Mouse (Mus musculus) spleen, adult 2 months (tissue): ENCODE measurements at regions not wholly inside any gene's neighbourhood (a gene's known extent, or its start where the extent isn't known, plus 50 kb on each side); places are given as distances from the start of the nearest gene placed in this dataset.

Experiments used
- DNase-seq, 2 experiments: peaks; one replicate each; pipeline versions ENCODE4 v3.0.0 to v3.0.0-alpha.2; 2012 to 2021; ENCODE audit warnings: low spot score in 2 of 2, low read depth in 1 of 2
- H3K27ac ChIP-seq: fragments of 200-500 bp; 2 replicates; pipeline ENCODE4 v1.5.1; 2012; ENCODE audit warnings: low read length, inconsistent platforms; ENCODE audit not compliant: insufficient read depth
- H3K27me3 ChIP-seq: fragments of 200-500 bp; 2 replicates; pipeline ENCODE4 v1.6.1; 2012; ENCODE audit warnings: mild to moderate bottlenecking, moderate library complexity, low read length, inconsistent platforms; ENCODE audit not compliant: control insufficient read depth, insufficient read depth
- H3K36me3 ChIP-seq: fragments of 200-500 bp; 2 replicates; pipeline ENCODE4 v1.6.1; 2012; ENCODE audit warnings: mild to moderate bottlenecking, low read length, inconsistent platforms; ENCODE audit not compliant: control insufficient read depth, insufficient read depth
- H3K4me1 ChIP-seq: fragments of 200-500 bp; 2 replicates; pipeline ENCODE4 v1.6.1; 2011; ENCODE audit warnings: inconsistent platforms; ENCODE audit not compliant: control insufficient read depth, insufficient read depth, insufficient read length
- H3K4me3 ChIP-seq: fragments of 200-500 bp; 2 replicates; pipeline ENCODE4 v1.5.1; 2011; ENCODE audit warnings: mild to moderate bottlenecking, inconsistent platforms; ENCODE audit not compliant: insufficient read depth, insufficient read length; ENCODE audit errors: extremely low read depth
- CTCF ChIP-seq: fragments of 200-500 bp; IDR thresholded peaks from 2 replicates; pipeline ENCODE4 v1.5.1; 2011; ENCODE audit warnings: mild to moderate bottlenecking, inconsistent platforms; ENCODE audit not compliant: insufficient read depth, insufficient read length, insufficient replicate concordance; ENCODE audit errors: extremely low read depth
- POLR2A ChIP-seq: fragments of 200-500 bp; IDR thresholded peaks from 2 replicates; pipeline ENCODE4 v1.6.1; 2011; ENCODE audit warnings: low read depth, low read length, inconsistent platforms
- WGBS: fragments of 180-500 bp; shearing (Covaris S2); methylation state at CpG from one replicate; pipeline ENCODE4 v1.1.7; 2018; 5-methylcytosine and 5-hydroxymethylcytosine counted together

DNA sequence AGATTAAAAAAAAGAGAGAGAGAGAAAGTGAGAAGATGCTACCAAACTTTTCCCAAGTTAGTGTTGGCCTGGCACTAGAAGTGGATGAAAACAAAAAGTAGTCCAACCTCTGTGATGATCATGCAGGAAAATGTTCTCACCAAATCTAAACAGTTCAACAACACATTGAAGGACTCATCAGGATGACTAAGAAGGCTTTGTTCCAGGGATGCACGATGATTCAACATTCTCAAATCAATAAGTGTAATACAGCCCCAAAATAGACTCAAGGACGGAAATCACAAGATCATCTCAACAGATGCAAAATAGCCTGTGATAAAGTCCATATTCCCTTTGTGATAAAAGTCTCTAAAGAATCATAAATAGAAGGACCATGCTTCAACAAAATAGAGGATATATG is 106.3 kb downstream of the Cysltr2 start:
- peaks cover 3% of the 10 kb centered on the region; the same call in 1 of the 2 replicates for H3K4me1 ChIP-seq
- H3K27ac ChIP-seq: no peak overlapping the region
- TF ChIP-seq CTCF (no peak), POLR2A (no peak)
- no peak for DNase-seq
- no peaks in the 10 kb centered on the region for H3K27me3 ChIP-seq
- no peak overlapping the region for H3K4me3 ChIP-seq
- H3K36me3 ChIP-seq: no peaks in the 10 kb centered on the region
- WGBS: 89% methylated on average over 2 of the region's 2 CpGs

DNA sequence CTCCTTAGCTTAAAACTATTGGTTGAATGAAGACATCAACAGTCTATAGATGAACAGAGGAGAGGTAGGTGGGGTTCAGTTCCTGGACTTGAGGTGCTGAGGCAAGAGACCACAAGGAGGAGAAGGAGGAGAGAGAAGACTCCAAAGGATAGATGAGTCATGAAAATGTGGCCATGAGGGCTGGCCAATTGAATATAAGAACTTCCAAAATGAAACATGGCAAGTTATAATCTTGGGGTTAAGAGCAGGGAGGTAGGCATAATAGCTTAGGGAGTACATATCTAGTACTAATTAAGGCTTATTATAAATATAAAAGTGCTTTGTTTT is 109.9 kb downstream of the Cysltr2 start:
- DNase-seq: no peak
- Histone ChIP-seq H3K27me3 (no peaks in the 10 kb centered on the region), H3K36me3 (no peaks in the 10 kb centered on the region), H3K4me1 (peaks cover 3% of the 10 kb centered on the region; the same call in 1 of the 2 replicates), H3K4me3 (no peak overlapping the region), H3K27ac (no peak overlapping the region)
- no peak for TF ChIP-seq POLR2A
- TF ChIP-seq CTCF: no peak

DNA sequence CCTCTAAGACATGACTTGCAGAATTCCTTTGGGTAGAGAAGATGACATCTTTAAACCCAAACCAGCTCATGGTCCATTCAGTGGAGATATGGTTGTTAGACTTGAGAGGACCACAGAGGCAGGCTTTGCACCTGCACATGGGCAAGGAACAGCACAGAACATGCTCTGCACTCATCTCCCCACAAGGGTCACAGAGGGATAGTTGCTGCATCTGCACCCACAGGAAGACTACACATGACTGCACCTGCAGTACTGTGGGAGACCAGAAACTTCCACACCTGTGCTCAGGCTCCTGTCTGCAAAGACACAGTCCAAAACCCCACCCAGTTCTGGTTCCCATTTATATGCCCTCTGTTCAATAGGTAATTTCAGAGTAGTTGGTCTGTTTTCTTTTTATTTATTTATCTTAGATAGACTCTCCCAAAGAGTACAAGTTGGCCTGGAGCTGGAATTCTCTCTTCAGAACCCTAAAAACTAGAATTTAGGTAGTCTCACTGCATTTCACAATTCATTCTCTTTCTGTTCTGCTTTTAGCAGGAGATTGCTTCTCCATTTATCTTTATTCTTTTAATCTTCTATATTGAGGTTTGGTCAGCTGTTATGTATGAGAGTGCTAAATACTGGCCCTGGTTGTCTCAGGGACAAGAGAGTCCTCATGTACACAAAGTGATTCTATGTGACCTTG is 110.4 kb downstream of the Cysltr2 start:
- Histone ChIP-seq H3K27ac (no peak overlapping the region), H3K4me1 (peaks cover 3% of the 10 kb centered on the region; the same call in 1 of the 2 replicates), H3K4me3 (no peak overlapping the region), H3K36me3 (no peaks in the 10 kb centered on the region), H3K27me3 (no peaks in the 10 kb centered on the region)
- DNase-seq: no peak
- no peak for TF ChIP-seq CTCF
- no peak for TF ChIP-seq POLR2A

DNA sequence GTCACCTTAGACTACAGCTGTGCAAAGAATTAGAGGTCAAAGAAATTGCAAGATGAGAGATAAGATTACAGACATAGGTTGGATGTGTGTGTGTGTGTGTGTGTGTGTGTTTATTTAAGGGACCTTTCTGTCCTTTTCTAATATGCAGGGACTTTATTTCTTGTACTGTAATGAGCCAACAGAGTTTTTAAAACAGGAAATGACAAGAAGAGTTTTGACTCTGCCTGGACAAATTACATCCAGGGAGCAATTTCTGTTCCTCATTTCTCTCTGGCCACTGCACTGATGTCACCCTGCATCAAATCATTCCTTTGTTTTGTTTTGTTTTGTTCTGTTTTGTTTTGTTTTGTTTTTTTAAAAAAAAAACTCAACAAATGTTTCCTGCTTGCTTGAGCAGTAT is 115.3 kb downstream of the Cysltr2 start:
- Histone ChIP-seq H3K27ac (no peak overlapping the region), H3K4me3 (no peak overlapping the region), H3K4me1 (peaks cover 3% of the 10 kb centered on the region; the same call in 1 of the 2 replicates), H3K36me3 (no peaks in the 10 kb centered on the region), H3K27me3 (no peaks in the 10 kb centered on the region)
- TF ChIP-seq POLR2A: no peak
- no peak for TF ChIP-seq CTCF
- DNase-seq: no peak

DNA sequence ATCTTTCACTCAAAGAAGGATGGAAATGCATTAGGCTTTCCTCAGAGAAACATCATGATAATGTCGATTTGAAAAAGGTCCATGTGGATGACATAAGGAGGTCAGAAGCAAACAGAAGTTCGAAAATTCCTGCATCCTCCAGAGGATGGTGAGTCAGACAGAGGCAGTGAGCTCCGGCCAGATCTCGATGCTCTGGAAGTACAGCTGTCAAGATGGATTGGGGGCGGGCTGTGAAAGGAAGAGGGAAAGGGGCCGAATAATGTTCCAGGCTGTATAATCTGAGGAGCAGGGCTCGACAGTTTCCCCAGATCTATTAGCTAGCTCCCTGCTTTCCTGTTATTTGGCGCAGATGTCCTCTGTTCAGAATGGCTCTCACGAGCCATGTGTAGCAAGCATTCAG is 116.6 kb downstream of the Cysltr2 start:
- no peak overlapping the region for H3K27ac ChIP-seq
- H3K27me3 ChIP-seq: no peaks in the 10 kb centered on the region
- no peaks in the 10 kb centered on the region for H3K36me3 ChIP-seq
- no peak overlapping the region for H3K4me3 ChIP-seq
- no peak for DNase-seq
- TF ChIP-seq CTCF (no peak), POLR2A (no peak)
- WGBS: 87% methylated on average over 9 of the region's 9 CpGs
- no peaks in the 10 kb centered on the region for H3K4me1 ChIP-seq

DNA sequence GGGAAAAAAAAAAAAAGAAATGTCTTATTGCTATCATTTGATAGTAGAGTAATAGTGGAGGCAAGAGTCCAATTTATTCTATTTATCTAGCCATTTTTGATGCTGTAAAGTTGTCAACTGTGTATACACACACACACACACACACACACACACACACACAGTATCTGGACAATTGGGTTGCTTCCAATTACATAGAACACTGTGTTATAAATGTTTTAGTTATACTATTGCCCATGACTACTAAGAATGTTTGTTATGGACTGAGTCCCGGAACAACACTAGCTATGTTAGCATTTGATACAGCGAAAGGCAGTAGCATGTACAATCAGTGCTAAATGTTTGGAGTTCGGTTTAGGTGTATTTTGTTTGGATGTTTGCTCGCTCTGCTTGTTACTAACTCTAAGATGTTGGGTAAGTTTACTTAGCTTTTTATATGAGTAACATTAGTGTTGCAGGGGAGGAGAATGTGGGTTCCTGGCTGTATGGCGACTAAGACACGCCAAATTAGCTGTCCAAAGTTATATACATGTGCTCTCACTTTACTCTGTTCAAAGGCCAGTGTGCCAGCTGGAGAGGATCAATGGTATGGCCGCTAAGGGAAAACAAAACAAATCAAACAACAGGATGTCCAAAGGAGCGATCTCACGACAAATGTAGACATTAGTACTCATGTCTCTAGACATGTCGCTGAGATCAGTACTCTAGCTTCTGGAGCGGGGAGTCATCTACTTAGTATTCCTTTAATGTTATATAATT is 147.6 kb downstream of the Cysltr2 start:
- no peaks in the 10 kb centered on the region for H3K36me3 ChIP-seq
- WGBS: 91% methylated on average over 11 of the region's 11 CpGs
- H3K27ac ChIP-seq: no peak overlapping the region
- TF ChIP-seq CTCF (no peak), POLR2A (no peak)
- H3K4me1 ChIP-seq: no peaks in the 10 kb centered on the region
- no peak for DNase-seq
- no peaks in the 10 kb centered on the region for H3K27me3 ChIP-seq
- H3K4me3 ChIP-seq: no peak overlapping the region

DNA sequence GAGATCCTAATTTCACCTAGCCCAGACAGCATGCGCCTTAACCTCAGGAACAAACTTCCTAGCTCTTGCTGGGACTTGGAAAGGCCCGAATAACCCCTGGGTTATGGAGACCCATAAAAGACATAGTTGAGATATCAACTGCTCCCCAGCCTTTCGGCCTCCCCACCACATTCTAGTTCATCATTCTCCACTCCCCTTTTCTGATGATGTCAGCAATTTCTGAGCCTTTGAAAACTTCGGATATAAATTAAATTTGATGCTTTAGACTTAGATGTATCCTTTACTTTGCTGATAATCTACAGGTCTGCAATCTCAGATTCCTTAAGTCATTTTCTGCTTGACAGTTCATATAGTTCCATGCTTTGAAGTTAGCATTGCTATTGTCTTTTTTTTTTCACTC is 149.3 kb downstream of the Cysltr2 start:
- Histone ChIP-seq H3K27ac (no peak overlapping the region), H3K27me3 (no peaks in the 10 kb centered on the region), H3K4me3 (no peak overlapping the region), H3K36me3 (no peaks in the 10 kb centered on the region), H3K4me1 (no peaks in the 10 kb centered on the region)
- DNase-seq: no peak
- WGBS: 91% methylated on average over 4 of the region's 4 CpGs
- TF ChIP-seq CTCF: no peak
- TF ChIP-seq POLR2A: no peak
